Mouse (Mus musculus): ENCODE data around the gene Tmem252. TPM values are rescaled to one million over a fixed set of nuclear protein-coding genes. Genes with fewer than 3 reads are reported as not detected.

Tmem252 gene
- polyA plus RNA-seq, 1 experiment = 0.74 TPM

DNA sequence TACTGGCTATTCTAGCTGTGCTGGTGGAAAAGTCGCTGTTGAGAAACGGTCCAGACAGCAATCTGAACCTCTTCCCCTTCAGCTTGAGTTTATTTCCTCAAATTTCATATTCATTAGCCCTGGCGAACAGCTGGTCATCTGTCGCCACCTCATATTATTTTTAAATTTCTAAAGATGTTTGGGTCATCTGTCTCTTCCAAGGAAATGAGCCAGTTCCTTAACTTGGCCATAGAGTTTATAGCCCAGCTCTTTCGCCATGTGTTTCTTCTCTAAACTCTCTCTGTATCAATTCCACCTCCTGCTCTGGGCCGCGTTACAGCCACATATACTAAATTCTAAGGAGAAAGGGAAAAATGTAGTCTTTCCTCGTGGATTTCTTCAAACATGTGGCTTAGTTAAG lies 29.9 kb downstream of the Tmem252 start:
- no peak for DNase-seq (ENCODE audit: low read depth)
- TF ChIP-seq CTCF (IDR thresholded peaks at IDR 0.05; ENCODE audit: borderline replicate concordance, extremely low read depth, insufficient read depth, insufficient read length) = no peak
- TF ChIP-seq POLR2A (IDR thresholded peaks at IDR 0.05; ENCODE audit: borderline replicate concordance, extremely low read depth, insufficient read depth, insufficient read length, poor library complexity, severe bottlenecking) = no peak

DNA sequence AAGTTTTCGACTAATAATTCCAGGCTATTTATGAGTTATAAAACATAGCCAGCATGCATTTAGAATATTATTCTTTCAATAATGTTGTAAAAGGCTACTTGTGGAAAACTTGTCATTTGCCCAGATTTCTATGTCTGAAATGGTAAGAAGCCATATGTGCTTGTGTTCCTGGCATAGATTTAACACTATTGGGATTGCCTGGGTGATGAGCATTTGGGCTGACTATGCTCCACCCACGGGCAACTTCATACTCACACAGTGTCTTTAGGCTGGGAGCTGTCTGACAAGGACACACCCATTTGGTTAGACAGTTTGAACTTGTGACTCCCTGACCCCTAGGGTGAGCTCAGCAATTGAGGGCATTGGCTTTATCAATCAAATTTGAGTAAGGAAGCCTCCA lies 30.5 kb downstream of the Tmem252 start:
- TF ChIP-seq CTCF (IDR thresholded peaks at IDR 0.05; ENCODE audit: borderline replicate concordance, extremely low read depth, insufficient read depth, insufficient read length) = no peak
- no peak for TF ChIP-seq POLR2A (IDR thresholded peaks at IDR 0.05; ENCODE audit: borderline replicate concordance, extremely low read depth, insufficient read depth, insufficient read length, poor library complexity, severe bottlenecking)
- no peak for DNase-seq (ENCODE audit: low read depth)

GRCm38 (mm10) chr19:24705395-24705794 lies 31.6 kb downstream of the Tmem252 start:
- peak; percentile 82 for DNase-seq (ENCODE audit: low read depth)

DNA sequence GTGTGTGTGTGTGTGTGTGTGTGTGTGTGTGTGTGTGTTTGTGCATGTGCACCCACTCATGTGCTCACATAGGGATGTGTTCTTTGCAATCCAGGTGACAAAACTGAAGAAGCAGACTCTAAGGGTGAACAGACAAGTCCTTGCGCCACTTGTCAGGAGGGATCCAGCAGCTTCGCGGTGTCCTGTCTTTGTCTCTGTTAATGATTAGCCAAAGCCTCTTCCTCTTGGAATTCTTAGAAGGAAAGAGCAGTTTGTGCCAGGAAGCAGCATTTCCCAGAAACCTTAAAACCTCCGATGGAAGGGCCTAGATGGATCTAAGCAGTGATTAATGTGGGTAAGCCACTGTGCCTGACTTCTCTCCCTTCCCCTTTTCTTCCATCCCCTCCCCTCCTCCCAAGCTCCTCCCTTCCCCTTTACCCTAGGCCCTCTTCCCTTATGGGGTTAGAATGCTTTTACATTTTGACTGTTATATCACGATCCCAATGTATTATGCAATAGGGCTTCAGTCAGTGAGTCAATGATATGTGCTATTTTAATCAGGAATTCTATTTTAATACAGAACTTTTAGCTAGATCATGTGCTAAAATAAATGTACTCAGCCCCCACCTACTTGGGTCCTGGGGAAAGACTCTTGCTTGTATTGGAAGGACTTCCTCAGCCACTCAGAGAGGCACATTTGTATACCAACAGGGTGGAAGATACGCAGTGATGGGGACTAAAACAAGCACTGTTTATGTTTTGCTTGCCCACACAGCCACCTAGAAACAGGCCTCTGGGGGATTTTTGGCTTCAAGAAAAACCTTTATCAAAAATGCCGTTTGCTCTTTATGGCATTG lies 33.5 kb downstream of the Tmem252 start:
- DNase-seq (ENCODE audit: low read depth) = no peak

More at GRCm38 (mm10) chr19:24705395-24705794, 31.6 kb downstream of the Tmem252 start:
- TF ChIP-seq CTCF (IDR thresholded peaks at IDR 0.05; ENCODE audit: borderline replicate concordance, extremely low read depth, insufficient read depth, insufficient read length) (no peak), POLR2A (IDR thresholded peaks at IDR 0.05; ENCODE audit: borderline replicate concordance, extremely low read depth, insufficient read depth, insufficient read length, poor library complexity, severe bottlenecking) (no peak)

GRCm38 (mm10) chr19:24708032-24708431 lies 34.2 kb downstream of the Tmem252 start:
- DNase-seq (ENCODE audit: low read depth) = no peak
- TF ChIP-seq POLR2A (IDR thresholded peaks at IDR 0.05; ENCODE audit: borderline replicate concordance, extremely low read depth, insufficient read depth, insufficient read length, poor library complexity, severe bottlenecking) (no peak), CTCF (IDR thresholded peaks at IDR 0.05; ENCODE audit: borderline replicate concordance, extremely low read depth, insufficient read depth, insufficient read length) (no peak)

More for the DNA sequence above, 33.5 kb downstream of the Tmem252 start:
- no peak for TF ChIP-seq CTCF (IDR thresholded peaks at IDR 0.05; ENCODE audit: borderline replicate concordance, extremely low read depth, insufficient read depth, insufficient read length)
- no peak for TF ChIP-seq POLR2A (IDR thresholded peaks at IDR 0.05; ENCODE audit: borderline replicate concordance, extremely low read depth, insufficient read depth, insufficient read length, poor library complexity, severe bottlenecking)

DNA sequence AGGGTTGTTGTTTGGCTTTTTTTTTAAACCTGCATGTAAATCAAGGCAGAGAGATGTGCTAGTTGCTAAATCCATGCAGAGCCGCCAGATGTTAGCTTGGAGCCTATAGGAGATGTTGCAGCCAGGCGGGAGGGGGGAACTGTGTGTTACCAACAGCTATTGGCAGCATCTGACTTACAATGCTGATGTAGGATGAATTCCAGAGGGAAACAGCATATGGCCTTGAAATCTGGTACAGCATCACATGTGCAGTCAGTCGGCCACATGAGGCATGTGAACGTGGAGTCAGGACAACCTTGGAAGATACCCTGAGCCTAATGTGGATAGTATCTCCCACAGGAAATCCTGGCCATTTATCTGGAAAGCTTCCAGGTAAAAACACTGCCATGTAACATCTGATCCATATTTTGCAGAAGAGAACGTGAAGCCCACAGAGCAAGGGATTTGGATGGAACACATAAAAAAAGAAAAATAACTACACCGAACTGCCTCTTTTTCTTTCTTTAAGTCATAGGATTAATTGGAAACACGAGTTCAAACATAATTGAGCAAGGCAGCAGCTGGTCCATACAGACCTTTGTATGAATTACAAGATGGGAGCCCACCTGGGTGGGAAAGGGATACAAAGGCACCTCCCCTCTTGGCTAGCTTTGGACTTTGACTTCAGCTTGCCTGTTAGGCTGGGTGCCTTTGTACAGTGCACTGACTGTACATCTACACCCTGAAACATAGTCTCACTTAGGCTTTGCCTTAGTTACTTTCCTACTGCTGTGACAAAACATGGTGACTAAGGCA lies 42.7 kb downstream of the Tmem252 start:
- TF ChIP-seq POLR2A (IDR thresholded peaks at IDR 0.05; ENCODE audit: borderline replicate concordance, extremely low read depth, insufficient read depth, insufficient read length, poor library complexity, severe bottlenecking) = no peak
- TF ChIP-seq CTCF (IDR thresholded peaks at IDR 0.05; ENCODE audit: borderline replicate concordance, extremely low read depth, insufficient read depth, insufficient read length) = no peak
- DNase-seq (ENCODE audit: low read depth) = peak; percentile 70

GRCm38 (mm10) chr19:24718021-24718420 lies 44.2 kb downstream of the Tmem252 start:
- TF ChIP-seq POLR2A (IDR thresholded peaks at IDR 0.05; ENCODE audit: borderline replicate concordance, extremely low read depth, insufficient read depth, insufficient read length, poor library complexity, severe bottlenecking) = no peak
- TF ChIP-seq CTCF (IDR thresholded peaks at IDR 0.05; ENCODE audit: borderline replicate concordance, extremely low read depth, insufficient read depth, insufficient read length) = no peak
- DNase-seq (ENCODE audit: low read depth) = no peak

- TF ChIP-seq POLR2A (IDR thresholded peaks at IDR 0.05; ENCODE audit: borderline replicate concordance, extremely low read depth, insufficient read depth, insufficient read length, poor library complexity, severe bottlenecking) (no peak), CTCF (IDR thresholded peaks at IDR 0.05; ENCODE audit: borderline replicate concordance, extremely low read depth, insufficient read depth, insufficient read length) (no peak)
- DNase-seq (ENCODE audit: low read depth) = peak; percentile 25
Measured at GRCm38 (mm10) chr19:24719504-24719903, 45.7 kb downstream of the Tmem252 start.

DNA sequence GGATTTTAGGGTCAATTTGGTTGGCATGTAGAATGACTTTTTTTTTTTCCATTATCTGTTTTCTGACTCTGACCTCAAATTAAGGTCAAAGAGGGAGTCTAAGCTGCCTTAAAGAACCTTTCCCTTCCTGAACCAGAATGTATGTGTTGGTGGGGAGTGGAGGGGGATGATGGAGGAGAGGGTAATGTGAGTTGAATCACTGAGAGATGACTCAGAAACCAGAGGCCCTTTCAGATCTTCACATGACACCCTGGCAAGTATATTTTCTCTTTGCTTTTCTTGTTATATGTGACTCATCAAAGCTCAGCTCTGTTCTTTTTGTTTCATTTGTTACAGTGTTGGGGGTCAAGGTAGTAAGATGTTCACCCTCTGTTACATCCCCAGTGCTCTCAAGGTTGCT lies 46.6 kb downstream of the Tmem252 start:
- TF ChIP-seq POLR2A (IDR thresholded peaks at IDR 0.05; ENCODE audit: borderline replicate concordance, extremely low read depth, insufficient read depth, insufficient read length, poor library complexity, severe bottlenecking) = no peak
- no peak for TF ChIP-seq CTCF (IDR thresholded peaks at IDR 0.05; ENCODE audit: borderline replicate concordance, extremely low read depth, insufficient read depth, insufficient read length)
- DNase-seq (ENCODE audit: low read depth) = no peak

- DNase-seq (ENCODE audit: low read depth) = no peak
- TF ChIP-seq POLR2A (IDR thresholded peaks at IDR 0.05; ENCODE audit: borderline replicate concordance, extremely low read depth, insufficient read depth, insufficient read length, poor library complexity, severe bottlenecking) (no peak), CTCF (IDR thresholded peaks at IDR 0.05; ENCODE audit: borderline replicate concordance, extremely low read depth, insufficient read depth, insufficient read length) (no peak)
Measured at GRCm38 (mm10) chr19:24724362-24724761, 50.6 kb downstream of the Tmem252 start.

GRCm38 (mm10) chr19:24730661-24731060 lies 56.9 kb downstream of the Tmem252 start:
- DNase-seq (ENCODE audit: low read depth) = peak; percentile 57
- no peak for TF ChIP-seq POLR2A (IDR thresholded peaks at IDR 0.05; ENCODE audit: borderline replicate concordance, extremely low read depth, insufficient read depth, insufficient read length, poor library complexity, severe bottlenecking)
- TF ChIP-seq CTCF (IDR thresholded peaks at IDR 0.05; ENCODE audit: borderline replicate concordance, extremely low read depth, insufficient read depth, insufficient read length) = no peak

Other genes starting within 250 kb of the Tmem252 start
- gene Fam122a, start 196.7 kb upstream of the Tmem252 start, polyA plus RNA-seq (2012; rRNA removed) = 31.3 and 34.3 TPM in 2 replicates
- 1.6 and 2.8 TPM in 2 replicates for gene Pip5k1b, start 118.1 kb upstream of the Tmem252 start, polyA plus RNA-seq (2012; rRNA removed)
- gene Pgm5, start 187.8 kb downstream of the Tmem252 start, polyA plus RNA-seq (2012; rRNA removed) = 3.4 and 6.7 TPM in 2 replicates
- 33.8 and 40.5 TPM in 2 replicates for gene Gm10053, start 201.7 kb downstream of the Tmem252 start, polyA plus RNA-seq (2012; rRNA removed)
- 0.13 and 0.41 TPM in 2 replicates for gene Foxd4, start 227.2 kb downstream of the Tmem252 start, polyA plus RNA-seq (2012; rRNA removed)

All from brain, embryonic 14.5 days (tissue).